Mouse (Mus musculus): ENCODE measurements around the gene Tspan31. TPM values are rescaled to one million over a fixed set of nuclear protein-coding genes. Genes with fewer than 3 reads are reported as not detected.
A peak's percentile ranks its signal among the peaks of the same experiment; 100 is the strongest.

The Tspan31 gene
- polyA plus RNA-seq, 2 experiments: 58.3 to 124 TPM

GRCm38 (mm10) chr10:127091507-127092396 lies 21.7 kb upstream of the Tspan31 start:
- H3K36me3 ChIP-seq (ENCODE audit: control insufficient read depth, insufficient read depth, low read length): peaks cover 14% of the 10 kb centered on the region
- DNase-seq (ENCODE audit: low spot score): no peak
- no peaks in the 10 kb centered on the region for H3K9me3 ChIP-seq (ENCODE audit: control insufficient read depth, low read length)
- 10% methylated on average over 44 of the region's 51 CpGs for WGBS
- no peak overlapping the region for H3K9ac ChIP-seq (ENCODE audit: low read depth, low read length, severe bottlenecking)
- peaks cover 46% of the 10 kb centered on the region for H3K27me3 ChIP-seq (ENCODE audit: control insufficient read depth, insufficient read depth, low read length)
- peaks cover 7% of the 10 kb centered on the region; the same call in 1 of the 2 replicates for H3K4me1 ChIP-seq (ENCODE audit: control insufficient read depth, insufficient read depth, low read length)
- no peak for ATAC-seq (ENCODE audit: low FRiP score, low read depth)
- peak overlapping the region; percentile 27 for H3K4me3 ChIP-seq (replicated peaks; ENCODE audit: low read length)
- H3K27ac ChIP-seq (replicated peaks; ENCODE audit: low read depth, low read length): no peak overlapping the region
- TF ChIP-seq POLR2A (IDR thresholded peaks at IDR 0.05; ENCODE audit: borderline replicate concordance, extremely low read depth, insufficient read depth, insufficient read length): no peak
- H3K4me2 ChIP-seq (replicated peaks; ENCODE audit: low read depth, low read length, severe bottlenecking): peak overlapping the region; percentile 40

- Histone ChIP-seq H3K9ac (ENCODE audit: low read depth, low read length, severe bottlenecking) (no peak overlapping the region), H3K9me3 (ENCODE audit: control insufficient read depth, low read length) (no peaks in the 10 kb centered on the region), H3K27me3 (ENCODE audit: control insufficient read depth, insufficient read depth, low read length) (peaks cover 46% of the 10 kb centered on the region), H3K4me1 (ENCODE audit: control insufficient read depth, insufficient read depth, low read length) (peaks cover 7% of the 10 kb centered on the region; the same call in 1 of the 2 replicates), H3K4me2 (replicated peaks; ENCODE audit: low read depth, low read length, severe bottlenecking) (peak overlapping the region; percentile 40), H3K36me3 (ENCODE audit: control insufficient read depth, insufficient read depth, low read length) (peaks cover 5% of the 10 kb centered on the region), H3K27ac (replicated peaks; ENCODE audit: low read depth, low read length) (no peak overlapping the region), H3K4me3 (replicated peaks; ENCODE audit: low read length) (peak overlapping the region; percentile 27)
- 6% methylated on average over 42 of the region's 57 CpGs for WGBS
- DNase-seq (ENCODE audit: low spot score) (no peak), ATAC-seq (ENCODE audit: low FRiP score, low read depth) (peak; percentile 39; the same call in 1 of the 2 replicates)
- TF ChIP-seq POLR2A (IDR thresholded peaks at IDR 0.05; ENCODE audit: borderline replicate concordance, extremely low read depth, insufficient read depth, insufficient read length): no peak
Measured at GRCm38 (mm10) chr10:127090560-127091411, 20.7 kb upstream of the Tspan31 start.

DNA sequence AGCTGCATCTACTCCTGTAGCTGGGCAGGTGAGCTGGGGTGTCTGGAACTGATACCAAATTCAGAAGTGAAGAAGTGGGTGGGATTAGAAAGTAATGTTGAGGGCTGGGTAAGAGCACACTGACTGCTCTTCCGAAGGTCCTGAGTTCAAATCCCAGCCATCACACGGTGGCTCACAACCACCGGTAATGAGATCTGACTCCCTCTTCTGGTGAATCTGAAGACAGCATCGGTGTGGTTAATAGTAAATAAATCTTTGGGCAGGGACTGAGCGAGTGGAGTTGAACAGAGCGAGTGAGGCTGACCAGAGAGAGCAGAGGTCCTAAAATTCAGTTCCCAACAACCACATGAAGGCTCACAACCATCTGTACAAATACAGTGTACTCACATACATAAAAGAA lies 15.6 kb upstream of the Tspan31 start:
- TF ChIP-seq POLR2A (IDR thresholded peaks at IDR 0.05; ENCODE audit: borderline replicate concordance, extremely low read depth, insufficient read depth, insufficient read length): no peak
- WGBS: 73% methylated on average over 6 of the region's 6 CpGs
- Histone ChIP-seq H3K27me3 (ENCODE audit: control insufficient read depth, insufficient read depth, low read length) (peaks cover 55% of the 10 kb centered on the region), H3K4me1 (ENCODE audit: control insufficient read depth, insufficient read depth, low read length) (no peaks in the 10 kb centered on the region; the same call in 1 of the 2 replicates), H3K36me3 (ENCODE audit: control insufficient read depth, insufficient read depth, low read length) (no peaks in the 10 kb centered on the region), H3K9ac (ENCODE audit: low read depth, low read length, severe bottlenecking) (no peak overlapping the region), H3K27ac (replicated peaks; ENCODE audit: low read depth, low read length) (no peak overlapping the region), H3K4me2 (replicated peaks; ENCODE audit: low read depth, low read length, severe bottlenecking) (no peak overlapping the region), H3K9me3 (ENCODE audit: control insufficient read depth, low read length) (no peaks in the 10 kb centered on the region), H3K4me3 (replicated peaks; ENCODE audit: low read length) (no peak overlapping the region)
- no peak for DNase-seq (ENCODE audit: low spot score)
- no peak for ATAC-seq (ENCODE audit: low FRiP score, low read depth)

- 76% methylated on average over 9 of the region's 9 CpGs for WGBS
- Histone ChIP-seq H3K27ac (replicated peaks; ENCODE audit: low read depth, low read length) (no peak overlapping the region), H3K9me3 (ENCODE audit: control insufficient read depth, low read length) (no peaks in the 10 kb centered on the region), H3K27me3 (ENCODE audit: control insufficient read depth, insufficient read depth, low read length) (peaks cover 55% of the 10 kb centered on the region), H3K4me1 (ENCODE audit: control insufficient read depth, insufficient read depth, low read length) (peaks cover under 1% of the 10 kb centered on the region; the same call in 1 of the 2 replicates), H3K4me2 (replicated peaks; ENCODE audit: low read depth, low read length, severe bottlenecking) (no peak overlapping the region), H3K36me3 (ENCODE audit: control insufficient read depth, insufficient read depth, low read length) (no peaks in the 10 kb centered on the region), H3K9ac (ENCODE audit: low read depth, low read length, severe bottlenecking) (no peak overlapping the region), H3K4me3 (replicated peaks; ENCODE audit: low read length) (no peak overlapping the region)
- no peak for ATAC-seq (ENCODE audit: low FRiP score, low read depth)
- DNase-seq (ENCODE audit: low spot score): no peak
- TF ChIP-seq POLR2A (IDR thresholded peaks at IDR 0.05; ENCODE audit: borderline replicate concordance, extremely low read depth, insufficient read depth, insufficient read length): no peak
Measured at GRCm38 (mm10) chr10:127085052-127085451, 15.0 kb upstream of the Tspan31 start.

GRCm38 (mm10) chr10:127083915-127084306 lies 13.8 kb upstream of the Tspan31 start:
- no peak for TF ChIP-seq POLR2A (IDR thresholded peaks at IDR 0.05; ENCODE audit: borderline replicate concordance, extremely low read depth, insufficient read depth, insufficient read length)
- 41% methylated on average over 5 of the region's 5 CpGs for WGBS
- DNase-seq (ENCODE audit: low spot score) (no peak), ATAC-seq (ENCODE audit: low FRiP score, low read depth) (no peak)
- H3K4me3 ChIP-seq (replicated peaks; ENCODE audit: low read length): no peak overlapping the region
- H3K27ac ChIP-seq (replicated peaks; ENCODE audit: low read depth, low read length): no peak overlapping the region
- no peak overlapping the region for H3K9ac ChIP-seq (ENCODE audit: low read depth, low read length, severe bottlenecking)
- peaks cover 55% of the 10 kb centered on the region for H3K27me3 ChIP-seq (ENCODE audit: control insufficient read depth, insufficient read depth, low read length)
- no peak overlapping the region for H3K4me2 ChIP-seq (replicated peaks; ENCODE audit: low read depth, low read length, severe bottlenecking)
- H3K36me3 ChIP-seq (ENCODE audit: control insufficient read depth, insufficient read depth, low read length): no peaks in the 10 kb centered on the region
- H3K4me1 ChIP-seq (ENCODE audit: control insufficient read depth, insufficient read depth, low read length): peaks cover 5% of the 10 kb centered on the region; the same call in 1 of the 2 replicates
- H3K9me3 ChIP-seq (ENCODE audit: control insufficient read depth, low read length): no peaks in the 10 kb centered on the region

Measured in limb, embryonic 14.5 days (tissue).